Mouse (Mus musculus): ENCODE data around the gene Wdr60. TPM values are rescaled to one million over a fixed set of nuclear protein-coding genes. Genes with fewer than 3 reads are reported as not detected.

Gene Wdr60
- polyA plus RNA-seq (2012; rRNA removed): 1.2 and 1.5 TPM in 2 replicates

DNA sequence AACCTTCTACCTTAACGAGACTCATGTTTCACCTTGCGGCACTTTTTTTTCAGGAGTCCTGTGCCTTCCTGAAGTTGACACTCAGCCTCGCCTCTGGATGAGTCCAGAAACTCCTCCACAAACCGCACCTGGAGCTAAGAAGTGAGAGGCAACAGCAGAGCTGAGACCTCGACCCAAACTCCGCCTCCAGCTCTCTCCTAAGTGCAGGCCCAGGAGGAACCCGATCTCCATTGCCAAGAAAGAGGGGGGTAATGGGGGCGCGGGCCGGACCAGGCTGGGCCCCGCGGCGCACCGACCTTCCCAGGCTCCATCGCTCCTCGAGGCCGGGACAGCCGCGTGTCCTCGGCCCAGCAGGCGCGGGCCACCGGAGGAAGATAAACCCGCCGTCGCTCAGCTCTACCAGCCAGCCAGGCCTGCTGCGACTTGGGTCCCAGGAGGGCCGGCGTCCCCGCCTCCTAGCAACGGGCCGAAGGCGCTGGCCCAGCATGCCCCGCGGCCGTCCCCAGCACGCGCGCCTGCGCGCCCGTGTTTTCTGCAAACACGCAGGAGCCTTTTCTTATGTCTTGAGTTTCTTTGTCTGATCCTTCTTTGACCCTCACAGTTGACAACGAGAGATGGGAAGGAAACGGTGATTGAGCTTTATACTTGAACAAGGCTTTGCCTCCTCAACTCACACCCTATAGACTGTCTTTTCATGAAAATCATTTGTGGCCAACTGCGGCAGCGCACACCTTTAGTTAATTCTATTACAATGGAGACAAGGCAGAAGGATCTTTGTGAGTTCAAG lies at the start of gene Wdr60:
Gene Wdr60, minus strand, starts transcription at position 468 of the 787 bp plus-strand sequence.
- Histone ChIP-seq H3K4me3 (ENCODE audit: extremely low read depth, insufficient read depth, insufficient read length) (peak within 1 kb of the TSS; percentile 62), H3K36me3 (ENCODE audit: control insufficient read depth, insufficient read depth, low read length) (no peaks in the 10 kb centered on the region), H3K4me1 (ENCODE audit: control insufficient read depth, insufficient read depth, insufficient read length) (no peaks in the 10 kb centered on the region), H3K27ac (ENCODE audit: insufficient read depth, low read length) (no peak within 1 kb of the TSS), H3K27me3 (ENCODE audit: control insufficient read depth, insufficient read depth, low read length) (no peaks in the 10 kb centered on the region)
- DNase-seq (ENCODE audit: low read depth in 1 of 2, low spot score in 2 of 2): peak; percentile 51 to 89
- WGBS: 5% methylated on average over 47 of the region's 47 CpGs
- TF ChIP-seq POLR2A (IDR thresholded peaks at IDR 0.05; ENCODE audit: low read depth, low read length): no peak
- TF ChIP-seq CTCF (IDR thresholded peaks at IDR 0.05; ENCODE audit: extremely low read depth, insufficient read depth, insufficient read length, insufficient replicate concordance): no peak

DNA sequence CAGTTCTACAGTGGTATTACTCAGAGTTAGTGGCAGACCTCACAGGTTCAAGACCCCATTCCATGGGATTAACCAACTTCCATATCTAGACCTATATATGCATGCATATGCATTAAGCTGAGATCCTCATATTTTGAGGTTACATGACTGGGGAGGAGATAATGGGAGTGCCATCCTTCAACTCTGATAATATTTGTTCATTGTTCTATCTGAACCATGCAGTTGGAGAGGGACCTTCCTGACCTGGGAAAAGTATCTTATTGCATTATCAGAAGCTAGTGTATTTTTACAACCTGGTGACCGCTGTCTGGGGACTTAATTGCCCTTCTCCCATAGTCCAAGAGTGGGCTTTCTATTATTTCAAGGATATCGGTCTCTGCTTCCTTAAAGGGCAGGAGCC lies 45.8 kb upstream of the Wdr60 start:
- Histone ChIP-seq H3K36me3 (ENCODE audit: control insufficient read depth, insufficient read depth, low read length) (no peaks in the 10 kb centered on the region), H3K27me3 (ENCODE audit: control insufficient read depth, insufficient read depth, low read length) (no peaks in the 10 kb centered on the region), H3K27ac (ENCODE audit: insufficient read depth, low read length) (no peak overlapping the region), H3K4me1 (ENCODE audit: control insufficient read depth, insufficient read depth, insufficient read length) (no peaks in the 10 kb centered on the region; the same call in 1 of the 2 replicates), H3K4me3 (ENCODE audit: extremely low read depth, insufficient read depth, insufficient read length) (no peak overlapping the region)
- DNase-seq (ENCODE audit: low read depth in 1 of 2, low spot score in 2 of 2): no peak
- TF ChIP-seq CTCF (IDR thresholded peaks at IDR 0.05; ENCODE audit: extremely low read depth, insufficient read depth, insufficient read length, insufficient replicate concordance) (no peak), POLR2A (IDR thresholded peaks at IDR 0.05; ENCODE audit: low read depth, low read length) (no peak)
- 88% methylated on average over 2 of the region's 2 CpGs for WGBS

DNA sequence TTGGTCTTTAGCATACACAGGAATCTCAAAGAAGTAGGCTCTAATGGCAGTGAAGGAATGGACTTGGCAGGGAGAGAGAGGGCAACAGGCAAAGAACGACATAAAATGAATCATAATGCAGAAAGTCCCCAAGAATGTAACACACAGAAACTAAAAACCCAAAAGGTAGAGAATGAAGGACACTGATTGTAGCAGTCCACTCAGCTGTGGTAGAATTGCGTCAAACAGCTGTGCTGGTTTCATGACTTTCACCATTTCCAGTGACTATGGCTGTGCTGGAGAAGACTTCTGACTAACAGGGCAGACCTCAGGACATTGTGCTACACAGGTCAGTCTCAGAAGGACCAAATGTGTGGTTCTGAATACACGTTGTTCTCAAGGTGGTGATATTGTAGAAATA lies 45.0 kb upstream of the Wdr60 start:
- DNase-seq (ENCODE audit: low read depth in 1 of 2, low spot score in 2 of 2): no peak
- Histone ChIP-seq H3K4me1 (ENCODE audit: control insufficient read depth, insufficient read depth, insufficient read length) (no peaks in the 10 kb centered on the region; the same call in 1 of the 2 replicates), H3K27me3 (ENCODE audit: control insufficient read depth, insufficient read depth, low read length) (no peaks in the 10 kb centered on the region), H3K27ac (ENCODE audit: insufficient read depth, low read length) (no peak overlapping the region), H3K4me3 (ENCODE audit: extremely low read depth, insufficient read depth, insufficient read length) (no peak overlapping the region), H3K36me3 (ENCODE audit: control insufficient read depth, insufficient read depth, low read length) (no peaks in the 10 kb centered on the region)
- 82% methylated on average over 3 of the region's 3 CpGs for WGBS
- TF ChIP-seq CTCF (IDR thresholded peaks at IDR 0.05; ENCODE audit: extremely low read depth, insufficient read depth, insufficient read length, insufficient replicate concordance) (no peak), POLR2A (IDR thresholded peaks at IDR 0.05; ENCODE audit: low read depth, low read length) (no peak)

DNA sequence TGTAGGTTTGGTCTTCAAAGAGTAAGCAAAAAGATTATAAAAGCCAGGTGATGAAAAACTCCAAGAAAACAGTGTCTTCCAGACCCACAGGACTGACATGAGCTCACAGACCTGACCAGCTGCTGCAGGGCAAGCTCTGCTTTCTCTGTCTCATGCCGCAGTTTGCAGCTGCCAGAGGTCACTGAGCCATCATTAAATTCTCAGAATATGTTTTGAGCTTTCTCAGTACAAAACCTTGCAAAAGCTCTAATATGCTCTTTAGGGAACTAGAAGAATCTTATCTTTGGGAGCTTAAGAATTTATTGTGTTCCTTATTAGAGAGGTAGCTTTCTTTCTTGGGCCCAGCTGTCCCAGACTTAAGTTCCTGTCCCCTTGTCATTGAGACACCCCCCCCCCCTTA lies 43.2 kb upstream of the Wdr60 start:
- no peak for DNase-seq (ENCODE audit: low read depth in 1 of 2, low spot score in 2 of 2)
- whole genome bisulfite sequencing: 79% methylated on average over 1 of the region's 1 CpGs
- TF ChIP-seq POLR2A (IDR thresholded peaks at IDR 0.05; ENCODE audit: low read depth, low read length) (no peak), CTCF (IDR thresholded peaks at IDR 0.05; ENCODE audit: extremely low read depth, insufficient read depth, insufficient read length, insufficient replicate concordance) (no peak)
- no peak overlapping the region for H3K4me3 ChIP-seq (ENCODE audit: extremely low read depth, insufficient read depth, insufficient read length)
- H3K4me1 ChIP-seq (ENCODE audit: control insufficient read depth, insufficient read depth, insufficient read length): no peaks in the 10 kb centered on the region
- no peaks in the 10 kb centered on the region for H3K27me3 ChIP-seq (ENCODE audit: control insufficient read depth, insufficient read depth, low read length)
- no peaks in the 10 kb centered on the region for H3K36me3 ChIP-seq (ENCODE audit: control insufficient read depth, insufficient read depth, low read length)
- no peak overlapping the region for H3K27ac ChIP-seq (ENCODE audit: insufficient read depth, low read length)

DNA sequence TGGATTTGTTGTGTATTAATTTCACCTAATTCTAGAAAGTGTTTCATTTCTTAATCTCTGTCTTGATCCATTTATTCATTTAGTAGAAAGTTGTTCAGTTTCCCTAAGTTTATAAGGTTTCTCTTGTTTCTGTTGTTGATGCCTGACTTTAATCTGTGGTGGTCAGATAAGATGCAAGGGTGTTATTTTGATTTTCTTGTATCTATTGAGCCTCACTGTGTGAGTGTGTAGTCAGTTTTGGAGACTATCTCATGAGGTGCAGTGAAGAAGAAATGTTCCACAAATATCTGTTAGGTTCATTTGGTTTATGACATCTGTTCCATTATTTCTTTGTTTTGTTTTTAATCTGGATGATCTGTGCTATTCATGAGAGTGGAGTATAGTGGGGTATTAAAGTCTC lies 39.4 kb upstream of the Wdr60 start:
- H3K4me3 ChIP-seq (ENCODE audit: extremely low read depth, insufficient read depth, insufficient read length): no peak overlapping the region
- H3K27me3 ChIP-seq (ENCODE audit: control insufficient read depth, insufficient read depth, low read length): no peaks in the 10 kb centered on the region
- H3K36me3 ChIP-seq (ENCODE audit: control insufficient read depth, insufficient read depth, low read length): no peaks in the 10 kb centered on the region
- H3K4me1 ChIP-seq (ENCODE audit: control insufficient read depth, insufficient read depth, insufficient read length): no peaks in the 10 kb centered on the region
- TF ChIP-seq CTCF (IDR thresholded peaks at IDR 0.05; ENCODE audit: extremely low read depth, insufficient read depth, insufficient read length, insufficient replicate concordance): no peak
- no peak for TF ChIP-seq POLR2A (IDR thresholded peaks at IDR 0.05; ENCODE audit: low read depth, low read length)
- H3K27ac ChIP-seq (ENCODE audit: insufficient read depth, low read length): no peak overlapping the region
- DNase-seq (ENCODE audit: low read depth in 1 of 2, low spot score in 2 of 2): no peak

DNA sequence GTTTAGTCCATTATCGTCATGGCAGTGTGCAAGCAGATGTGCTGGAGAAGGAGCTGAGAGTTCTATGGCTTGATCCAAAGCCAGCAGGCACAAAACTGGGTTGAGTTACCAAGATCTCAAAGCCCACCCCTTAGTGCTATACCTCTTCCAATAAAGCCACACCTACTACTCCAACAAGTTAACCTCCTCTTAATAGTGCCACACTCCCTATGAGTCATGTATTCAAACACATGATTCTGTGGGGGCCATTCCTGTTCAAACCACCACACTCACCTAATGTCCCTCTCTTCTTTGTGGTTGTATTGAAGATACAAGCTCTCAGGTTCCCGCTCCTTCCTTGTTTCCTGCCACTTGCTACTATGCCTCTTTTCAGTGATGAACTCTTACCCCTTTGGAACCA lies 37.1 kb upstream of the Wdr60 start:
- H3K4me3 ChIP-seq (ENCODE audit: extremely low read depth, insufficient read depth, insufficient read length): no peak overlapping the region
- H3K27me3 ChIP-seq (ENCODE audit: control insufficient read depth, insufficient read depth, low read length): no peaks in the 10 kb centered on the region
- TF ChIP-seq CTCF (IDR thresholded peaks at IDR 0.05; ENCODE audit: extremely low read depth, insufficient read depth, insufficient read length, insufficient replicate concordance): no peak
- no peak for TF ChIP-seq POLR2A (IDR thresholded peaks at IDR 0.05; ENCODE audit: low read depth, low read length)
- DNase-seq (ENCODE audit: low read depth in 1 of 2, low spot score in 2 of 2): no peak
- no peaks in the 10 kb centered on the region for H3K36me3 ChIP-seq (ENCODE audit: control insufficient read depth, insufficient read depth, low read length)
- WGBS: 91% methylated on average over 2 of the region's 2 CpGs
- no peak overlapping the region for H3K27ac ChIP-seq (ENCODE audit: insufficient read depth, low read length)
- no peaks in the 10 kb centered on the region for H3K4me1 ChIP-seq (ENCODE audit: control insufficient read depth, insufficient read depth, insufficient read length)

DNA sequence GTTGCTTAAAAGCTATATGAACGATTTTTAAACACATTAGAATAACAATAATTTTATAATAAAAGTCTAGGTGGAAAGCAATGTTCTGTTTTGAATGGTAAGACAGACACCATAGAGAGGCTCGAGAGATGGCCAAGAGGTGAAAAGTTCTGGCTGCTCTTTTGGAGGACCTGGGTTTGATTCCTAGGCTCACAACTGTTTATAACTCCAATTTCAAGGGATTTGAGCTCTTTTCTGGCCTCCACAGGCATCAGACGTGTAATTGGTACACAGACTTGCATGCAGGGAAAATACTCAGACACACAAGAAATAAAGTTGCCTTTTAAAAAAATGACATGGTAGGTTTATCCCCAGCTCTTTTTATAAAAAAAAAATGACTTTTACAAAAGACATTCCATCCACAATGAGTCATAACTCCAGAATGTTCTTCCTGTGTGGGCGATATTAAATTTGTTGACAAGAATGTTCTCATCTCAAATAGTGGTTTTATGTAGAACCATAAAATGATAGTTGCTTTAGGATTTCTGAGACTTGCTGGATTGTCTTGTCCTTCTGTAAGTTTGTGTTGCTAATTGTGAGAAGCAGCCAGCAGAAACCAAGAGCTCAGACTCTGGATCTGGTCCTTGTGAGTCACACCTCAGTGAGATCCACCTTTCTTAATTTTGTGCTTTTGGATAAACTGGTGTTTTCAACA lies 30.9 kb upstream of the Wdr60 start:
- 65% methylated on average over 4 of the region's 4 CpGs for WGBS
- no peaks in the 10 kb centered on the region for H3K4me1 ChIP-seq (ENCODE audit: control insufficient read depth, insufficient read depth, insufficient read length)
- no peaks in the 10 kb centered on the region for H3K36me3 ChIP-seq (ENCODE audit: control insufficient read depth, insufficient read depth, low read length)
- no peak overlapping the region for H3K27ac ChIP-seq (ENCODE audit: insufficient read depth, low read length)
- no peak overlapping the region for H3K4me3 ChIP-seq (ENCODE audit: extremely low read depth, insufficient read depth, insufficient read length)
- no peak for TF ChIP-seq POLR2A (IDR thresholded peaks at IDR 0.05; ENCODE audit: low read depth, low read length)
- TF ChIP-seq CTCF (IDR thresholded peaks at IDR 0.05; ENCODE audit: extremely low read depth, insufficient read depth, insufficient read length, insufficient replicate concordance): no peak
- no peaks in the 10 kb centered on the region for H3K27me3 ChIP-seq (ENCODE audit: control insufficient read depth, insufficient read depth, low read length)
- no peak for DNase-seq (ENCODE audit: low read depth in 1 of 2, low spot score in 2 of 2)
